Mouse (Mus musculus) large intestine, adult 2 months (tissue): ENCODE results near the gene 1700013G24Rik. TPM values are rescaled to one million over a fixed set of nuclear protein-coding genes. Genes with fewer than 3 reads are reported as not detected.

Source experiments
- DNase-seq: peaks from one replicate; pipeline ENCODE4 v3.0.0-alpha.2; 2012; ENCODE audit warnings: low read depth, low spot score
- WGBS: fragments of 180-500 bp; shearing (Covaris S2); methylation state at CpG from one replicate; pipeline ENCODE4 v1.1.7; 2018; 5-methylcytosine and 5-hydroxymethylcytosine counted together
- polyA plus RNA-seq: library from polyadenylated mRNA; depleted of rRNA; stranded (reverse); fragments of >200 nt; gene quantifications from 2 replicates; pipeline ENCODE4 v1.2.3, GENCODE M21; 2012

1700013G24Rik gene
- polyA plus RNA-seq, 1 experiment, result not detected

DNA sequence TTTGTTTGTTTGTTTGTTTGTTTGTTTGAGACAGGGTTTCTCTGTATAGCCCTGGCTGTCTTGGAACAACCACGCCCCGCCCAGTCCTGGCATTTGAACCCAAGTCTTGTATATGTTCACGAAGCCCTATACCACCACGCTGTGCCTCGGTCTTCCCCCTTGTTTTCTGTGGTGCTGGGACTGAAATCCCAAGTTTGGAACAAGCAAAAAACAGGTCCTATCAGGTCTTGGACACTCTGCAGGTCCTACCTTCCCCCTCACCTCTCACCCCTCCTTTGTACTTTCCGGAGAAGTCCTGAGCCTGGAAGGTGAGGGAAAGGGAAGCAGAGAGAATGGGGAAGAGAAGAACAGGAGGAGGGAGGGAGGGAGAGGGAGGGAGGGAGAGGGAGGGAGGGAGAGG lies 894 bp upstream of the 1700013G24Rik start:
- 89% methylated on average over 6 of the region's 6 CpGs for WGBS
- no peak for DNase-seq

DNA sequence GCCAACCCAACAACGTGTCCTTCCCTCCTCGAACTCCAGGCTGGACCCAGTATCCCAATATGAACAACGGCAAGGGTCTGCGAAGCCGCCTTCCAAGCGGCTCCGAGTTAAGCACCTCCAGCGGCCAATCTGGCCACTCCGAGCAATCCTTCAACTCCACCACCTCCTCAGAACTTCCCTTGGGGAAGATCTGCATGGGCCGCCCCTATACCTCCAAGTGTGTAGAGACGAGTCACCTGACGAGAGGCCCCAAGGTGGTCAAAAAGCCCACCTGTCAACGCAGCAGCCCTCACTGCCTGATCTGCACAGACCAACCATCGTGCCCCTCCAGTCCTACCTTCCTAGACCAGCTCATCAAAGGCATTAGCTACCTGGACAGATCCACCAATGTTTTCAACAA lies 1.5 kb downstream of the 1700013G24Rik start:
- no peak for DNase-seq

DNA sequence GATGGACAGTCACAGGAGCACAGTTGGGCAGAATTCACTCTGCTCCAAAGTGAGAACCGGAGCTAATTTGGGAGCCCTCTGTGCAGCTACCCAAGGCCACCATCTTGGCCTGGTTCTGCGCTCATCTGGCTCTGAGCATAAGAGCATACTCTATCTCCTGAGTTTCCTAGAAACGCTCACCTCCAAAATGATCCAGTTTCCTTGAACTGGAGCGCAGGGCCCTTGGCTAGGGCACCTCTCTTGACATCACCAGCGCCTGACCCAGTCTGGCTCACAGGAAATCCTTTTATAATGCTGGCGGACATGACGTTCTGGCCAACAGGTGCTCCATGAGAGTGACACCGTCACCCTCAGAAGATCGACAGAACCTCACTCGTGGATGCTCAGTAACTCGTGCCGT lies 3.5 kb downstream of the 1700013G24Rik start:
- 89% methylated on average over 12 of the region's 12 CpGs for WGBS

More for the DNA sequence above, 1.5 kb downstream of the 1700013G24Rik start:
- 92% methylated on average over 14 of the region's 14 CpGs for WGBS

DNA sequence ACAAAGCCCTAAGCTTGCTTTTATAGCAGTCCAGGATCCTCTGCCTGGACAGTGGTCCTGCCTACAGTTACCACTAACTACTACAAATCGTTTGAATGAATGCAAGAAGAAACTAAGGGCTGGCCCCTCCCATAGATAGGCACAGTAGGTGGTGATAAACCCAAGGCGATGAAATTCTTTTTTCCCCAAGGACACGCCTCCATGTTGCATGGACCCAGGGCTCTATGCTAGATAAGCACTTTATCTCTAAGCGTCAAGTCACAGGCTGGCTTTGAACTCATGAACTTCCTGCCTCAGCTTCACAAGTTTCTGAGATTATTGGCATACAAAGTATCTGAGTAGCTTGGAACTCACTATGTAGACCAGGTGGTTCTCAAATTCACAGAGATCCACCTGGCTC lies 4.2 kb downstream of the 1700013G24Rik start:
- 59% methylated on average over 4 of the region's 4 CpGs for WGBS
- no peak for DNase-seq

More for the DNA sequence above, 3.5 kb downstream of the 1700013G24Rik start:
- DNase-seq, result no peak

DNA sequence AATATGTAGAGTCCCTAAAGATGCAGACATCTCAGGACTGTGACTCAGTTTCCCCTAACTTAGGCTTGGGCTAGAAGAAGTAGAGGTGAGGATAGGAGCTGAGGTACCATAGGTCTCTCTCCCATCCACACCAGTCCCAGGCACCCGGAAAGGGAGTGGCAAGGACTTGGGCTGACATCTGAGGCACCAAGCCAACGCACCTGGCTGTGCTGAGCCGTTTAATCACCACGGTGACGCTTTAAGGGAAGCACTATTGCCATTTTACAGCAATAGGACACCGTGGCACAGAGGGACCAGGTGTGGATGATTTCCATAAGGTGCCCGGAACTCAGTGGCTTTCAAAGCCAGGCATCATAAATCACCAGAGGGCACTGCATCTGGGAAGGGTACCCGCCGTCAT lies 5.2 kb downstream of the 1700013G24Rik start:
- 23% methylated on average over 9 of the region's 9 CpGs for WGBS
- peak; percentile 75 for DNase-seq

DNA sequence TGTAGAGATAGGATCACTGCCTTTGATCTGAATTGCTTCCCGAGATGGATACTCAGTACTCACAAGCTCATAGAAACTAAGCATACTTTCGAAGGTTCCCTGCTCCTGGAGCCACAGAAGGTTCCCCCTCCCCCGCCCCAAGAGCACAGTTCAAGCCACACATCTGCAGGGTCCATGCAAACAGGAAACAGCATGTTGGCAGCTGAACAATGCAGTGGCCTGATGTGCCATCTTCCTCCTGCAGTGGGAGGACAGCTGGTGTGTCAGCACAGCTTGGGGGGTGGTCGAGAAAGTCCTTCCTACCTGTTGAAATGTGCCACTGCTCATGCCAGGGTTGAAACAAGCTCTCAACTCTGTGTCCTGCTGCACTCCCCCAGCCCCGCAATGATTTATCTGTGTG lies 5.8 kb downstream of the 1700013G24Rik start:
- 36% methylated on average over 5 of the region's 5 CpGs for WGBS
- no peak for DNase-seq

DNA sequence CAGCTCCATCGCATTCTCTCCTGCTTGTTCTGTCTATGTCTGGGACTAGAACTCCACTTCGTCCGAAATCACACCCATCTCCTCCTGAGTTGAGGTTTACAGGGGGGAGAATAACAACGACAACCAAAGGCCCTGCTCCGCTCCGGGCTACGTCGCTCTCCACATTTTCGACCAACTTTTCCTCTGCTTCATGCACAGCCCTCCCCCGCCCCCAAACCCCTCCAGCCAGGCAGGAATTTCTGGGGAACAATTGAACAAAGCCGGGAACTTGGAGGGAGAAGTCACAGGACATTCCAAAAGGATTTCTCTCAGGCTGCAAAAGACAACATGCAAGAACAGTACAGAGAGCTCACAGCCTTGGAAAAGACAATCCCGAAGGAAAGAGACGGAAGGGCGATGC lies 7.6 kb downstream of the 1700013G24Rik start:
- 89% methylated on average over 14 of the region's 14 CpGs for WGBS
- DNase-seq, result no peak

DNA sequence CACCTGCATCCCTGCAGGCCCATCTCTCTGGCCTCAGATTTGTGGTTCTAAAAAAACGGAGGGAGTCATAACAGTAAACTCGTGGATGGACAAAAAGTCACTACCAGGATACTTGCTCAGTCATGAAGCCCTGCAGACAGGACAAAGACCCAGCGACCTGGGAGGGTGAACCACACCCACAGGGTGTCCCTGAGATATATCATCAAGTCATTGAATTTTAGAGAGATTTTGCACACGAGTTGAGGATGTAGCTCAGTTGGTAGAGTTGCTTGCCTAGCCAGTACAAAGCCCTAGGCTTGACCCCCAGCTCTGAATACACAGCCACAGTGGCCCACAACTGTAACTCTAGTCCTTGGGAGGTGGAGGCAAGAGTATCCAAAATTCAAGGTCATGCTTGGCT lies 8.1 kb downstream of the 1700013G24Rik start:
- DNase-seq, result no peak
- WGBS, result 78% methylated on average over 4 of the region's 4 CpGs

DNA sequence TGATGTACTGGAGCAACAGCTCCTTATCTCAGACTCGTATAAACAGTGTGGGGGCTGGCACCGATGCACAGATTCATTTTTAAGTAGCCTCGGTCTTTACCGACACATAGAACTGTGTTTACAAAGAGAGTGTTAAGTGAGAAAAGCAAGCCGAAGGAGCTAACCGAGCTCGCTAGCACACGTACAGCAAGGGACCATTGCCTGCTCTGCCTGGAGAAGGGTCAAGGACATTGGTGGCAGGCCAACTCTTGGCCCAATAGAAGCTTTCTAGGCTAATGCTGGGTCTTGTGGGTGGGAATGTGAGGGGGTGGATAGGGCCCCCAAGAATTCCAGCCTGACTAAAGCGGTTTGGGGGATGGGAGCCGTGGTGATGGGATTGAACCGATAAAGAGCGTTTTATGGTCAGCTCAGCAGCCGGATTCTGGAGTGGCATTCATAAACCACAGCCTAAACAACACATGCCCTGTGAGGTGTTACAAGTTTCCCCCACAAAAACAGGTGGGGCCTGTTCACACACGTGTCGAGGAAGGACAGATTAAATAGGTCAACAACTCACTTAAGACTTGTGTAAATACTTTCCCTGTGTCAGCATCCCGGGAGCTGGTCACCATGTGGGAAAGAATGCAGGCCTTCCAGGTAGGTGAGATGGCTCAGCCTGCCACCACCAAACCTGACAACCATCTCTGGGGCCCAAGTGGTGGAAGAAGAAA lies 9.1 kb downstream of the 1700013G24Rik start:
- WGBS, result 38% methylated on average over 16 of the region's 16 CpGs
- no peak for DNase-seq

DNA sequence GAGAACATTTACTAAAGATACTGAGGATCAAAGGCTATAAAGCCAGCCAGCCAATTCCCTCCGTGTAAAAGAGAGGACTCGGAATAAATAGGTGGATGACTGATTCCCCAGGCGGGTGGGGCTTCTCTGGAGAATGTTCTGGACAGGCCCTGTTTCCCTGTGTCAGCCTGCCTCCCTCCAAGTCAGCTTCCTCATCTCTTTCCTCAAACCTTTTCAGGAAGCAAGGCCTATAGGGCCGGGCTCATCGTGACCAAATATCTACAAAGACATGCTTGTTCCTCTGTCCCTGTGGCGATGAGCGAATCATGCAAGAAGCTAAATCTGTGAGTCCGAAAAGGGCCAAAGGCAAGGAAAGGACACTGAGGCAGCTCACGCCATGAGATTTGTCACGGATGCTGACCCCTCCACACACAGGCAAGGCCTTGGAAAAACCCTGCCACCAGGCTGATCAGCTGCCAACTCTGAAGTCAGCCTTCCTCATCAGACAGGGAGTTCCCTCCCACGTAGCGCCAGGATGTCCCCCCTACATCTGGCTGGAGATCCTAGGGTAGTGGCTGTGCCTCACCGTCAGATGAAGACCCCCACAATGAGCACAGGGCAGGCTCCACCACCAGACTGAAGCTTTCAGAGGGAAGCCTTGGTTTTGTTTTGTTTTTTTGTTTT lies 12.2 kb downstream of the 1700013G24Rik start:
- DNase-seq, result no peak
- 55% methylated on average over 13 of the region's 13 CpGs for WGBS

DNA sequence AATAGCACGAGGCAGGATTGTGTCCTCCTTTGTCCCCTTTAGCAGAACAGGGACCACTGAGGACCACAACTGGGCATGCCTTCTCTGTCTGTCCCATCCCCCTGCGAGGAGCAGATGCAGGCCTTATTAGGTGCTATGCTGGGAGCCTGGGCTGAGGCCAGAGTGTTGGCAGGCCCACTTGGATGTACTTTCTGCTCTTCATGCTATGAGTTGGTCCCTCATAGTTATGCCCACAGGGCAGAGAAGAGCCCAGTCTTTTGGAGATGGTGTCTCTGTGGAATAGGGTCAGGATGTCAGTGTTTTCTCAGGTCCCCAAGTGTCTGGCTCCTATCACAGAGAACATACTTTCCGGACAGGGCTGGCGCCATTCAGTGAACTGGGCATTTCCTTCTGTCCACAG lies 13.9 kb downstream of the 1700013G24Rik start:
- WGBS, result 87% methylated on average over 4 of the region's 4 CpGs
- DNase-seq, result no peak

DNA sequence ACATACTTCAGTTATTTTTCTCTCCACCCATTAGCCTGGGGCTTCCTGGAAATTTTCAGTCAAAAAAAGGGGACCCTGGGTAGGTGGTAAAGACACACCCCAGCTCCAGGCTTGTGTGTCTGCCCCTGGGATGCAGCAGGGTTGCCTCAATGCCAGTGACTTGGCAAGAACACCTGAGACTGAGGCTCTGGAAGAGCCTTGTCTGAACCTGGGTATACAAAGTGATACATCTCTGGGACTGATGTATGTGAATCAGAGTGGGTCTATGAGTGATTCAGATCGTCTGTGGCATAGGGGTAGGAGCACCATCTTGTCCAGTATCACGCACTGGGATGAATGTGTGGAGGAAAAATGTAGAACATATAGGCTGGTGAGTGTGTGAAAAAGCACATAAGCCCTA lies 14.4 kb downstream of the 1700013G24Rik start:
- 91% methylated on average over 2 of the region's 2 CpGs for WGBS
- DNase-seq, result no peak

DNA sequence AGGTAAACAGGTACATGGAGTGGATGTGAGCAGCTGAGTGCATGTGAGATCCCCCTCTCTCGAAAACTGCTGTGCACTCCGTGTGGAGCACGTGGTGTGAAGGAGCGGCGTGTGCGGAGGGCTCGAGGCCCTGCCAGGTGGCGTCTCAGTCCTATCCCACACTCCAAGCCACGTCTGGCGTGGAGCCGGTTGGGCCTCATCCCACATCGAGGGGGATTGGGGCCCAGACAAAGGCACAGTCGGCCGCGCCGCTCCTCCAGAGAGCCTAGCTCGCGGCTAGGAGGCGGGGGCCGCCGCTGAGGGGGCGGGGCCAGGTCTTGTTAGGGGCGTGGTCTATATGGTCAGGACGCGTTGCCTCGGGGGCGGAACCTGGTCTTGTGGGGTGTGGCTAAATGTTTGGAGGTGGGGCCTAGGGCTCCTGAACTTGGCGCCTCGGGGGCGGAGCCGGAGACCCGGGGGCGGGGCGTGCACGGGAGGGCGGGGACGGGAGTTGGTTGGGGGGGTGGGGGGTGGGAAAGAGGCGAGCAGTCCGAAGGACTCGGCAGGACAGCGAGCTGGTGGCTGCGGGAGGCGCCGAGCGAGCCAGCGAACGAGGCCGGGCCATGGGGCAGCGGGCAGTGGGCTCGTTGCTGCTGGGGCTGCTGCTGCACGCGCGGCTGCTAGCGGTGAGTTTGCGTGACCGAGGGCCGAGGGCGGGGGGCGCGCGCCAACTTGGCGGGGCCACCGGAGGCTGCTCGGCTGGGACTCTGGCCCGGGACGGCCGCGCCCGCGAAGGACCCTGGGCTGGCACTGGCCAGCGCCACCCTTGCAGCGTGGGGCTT lies 15.4 kb downstream of the 1700013G24Rik start, which contains the start of gene Hspg2:
Gene Hspg2 (plus strand): TSS at position 510 of the 821 bp plus-strand sequence.
- DNase-seq, result peak; percentile 73
- 3% methylated on average over 72 of the region's 72 CpGs for WGBS

DNA sequence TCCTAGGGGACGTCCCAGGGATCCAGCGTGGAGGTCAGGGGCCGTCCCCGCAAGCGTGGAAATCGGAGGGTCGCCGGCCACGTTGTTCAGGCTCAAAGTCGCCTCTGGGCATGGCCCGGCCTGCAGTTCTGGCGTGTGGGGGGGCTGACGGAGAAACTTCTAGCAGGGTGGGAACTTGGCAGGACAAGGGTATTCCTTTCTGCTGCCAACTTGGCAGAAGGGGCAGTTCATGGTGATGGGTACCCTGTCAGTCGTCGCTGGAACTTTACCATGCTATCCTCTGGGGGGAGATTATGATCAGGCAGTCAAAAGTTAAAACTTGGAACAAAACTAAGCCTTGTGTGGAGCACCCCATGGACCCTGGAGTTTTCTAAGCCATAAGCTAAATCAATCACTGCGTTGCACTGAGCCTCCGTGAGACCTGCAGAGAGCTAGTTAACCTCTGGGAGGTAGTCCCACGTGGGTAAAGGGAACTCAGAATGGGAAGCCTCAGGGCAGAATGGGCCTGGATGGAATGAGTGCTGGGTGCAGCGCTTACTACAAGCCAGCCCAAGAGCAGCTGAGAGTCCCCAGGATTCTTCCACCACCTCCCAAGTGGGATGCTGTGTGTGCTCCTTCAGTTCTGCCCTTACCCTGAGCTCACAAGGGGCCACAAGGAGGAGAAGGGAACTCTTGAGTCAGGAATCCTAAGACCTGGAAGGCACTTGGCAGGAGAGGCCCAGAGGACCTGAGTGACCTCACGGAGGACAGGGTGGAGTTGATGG lies 16.2 kb downstream of the 1700013G24Rik start:
- no peak for DNase-seq
- WGBS, result 4% methylated on average over 20 of the region's 20 CpGs

DNA sequence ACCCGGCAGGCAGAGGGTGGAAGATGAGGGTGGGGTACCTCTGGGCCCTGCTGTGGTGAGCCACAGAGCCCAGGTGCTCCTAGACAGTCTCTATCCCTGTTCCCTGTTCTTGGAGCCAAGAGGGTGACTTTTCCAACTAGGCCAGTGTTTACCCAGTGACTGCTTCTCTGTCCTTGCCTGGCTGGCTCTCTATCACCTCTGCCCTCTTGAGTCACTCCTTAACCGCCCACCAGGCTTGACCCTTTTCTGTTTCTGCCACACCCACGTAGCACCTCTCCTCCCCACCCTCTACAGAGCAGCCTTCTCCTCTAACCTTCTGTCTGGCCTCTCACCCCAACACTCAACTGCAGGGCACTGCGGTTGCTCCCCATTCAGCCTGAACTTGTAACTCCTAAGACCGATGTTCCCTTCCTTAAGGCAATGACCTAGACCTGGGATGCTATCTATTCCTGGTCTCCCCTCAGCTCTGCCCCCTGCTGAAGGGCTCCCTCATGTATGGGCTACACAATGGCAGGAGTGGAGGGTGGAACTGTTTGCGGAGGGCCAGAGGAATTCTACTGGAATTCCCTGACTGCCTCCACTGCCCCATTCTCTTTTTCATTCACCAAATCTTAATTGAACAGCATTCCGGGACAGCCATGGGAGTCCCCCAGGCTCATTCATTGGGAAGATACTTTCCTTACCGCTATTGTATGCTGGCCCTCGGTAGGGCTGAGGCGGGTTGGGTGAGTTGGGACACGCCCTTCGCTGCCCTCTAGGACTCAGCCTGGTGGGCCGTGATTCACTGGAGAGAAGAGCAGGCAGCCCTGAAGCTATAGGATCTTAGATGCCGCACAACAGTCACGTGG lies 17.0 kb downstream of the 1700013G24Rik start:
- DNase-seq, result no peak
- 41% methylated on average over 15 of the region's 15 CpGs for WGBS

DNA sequence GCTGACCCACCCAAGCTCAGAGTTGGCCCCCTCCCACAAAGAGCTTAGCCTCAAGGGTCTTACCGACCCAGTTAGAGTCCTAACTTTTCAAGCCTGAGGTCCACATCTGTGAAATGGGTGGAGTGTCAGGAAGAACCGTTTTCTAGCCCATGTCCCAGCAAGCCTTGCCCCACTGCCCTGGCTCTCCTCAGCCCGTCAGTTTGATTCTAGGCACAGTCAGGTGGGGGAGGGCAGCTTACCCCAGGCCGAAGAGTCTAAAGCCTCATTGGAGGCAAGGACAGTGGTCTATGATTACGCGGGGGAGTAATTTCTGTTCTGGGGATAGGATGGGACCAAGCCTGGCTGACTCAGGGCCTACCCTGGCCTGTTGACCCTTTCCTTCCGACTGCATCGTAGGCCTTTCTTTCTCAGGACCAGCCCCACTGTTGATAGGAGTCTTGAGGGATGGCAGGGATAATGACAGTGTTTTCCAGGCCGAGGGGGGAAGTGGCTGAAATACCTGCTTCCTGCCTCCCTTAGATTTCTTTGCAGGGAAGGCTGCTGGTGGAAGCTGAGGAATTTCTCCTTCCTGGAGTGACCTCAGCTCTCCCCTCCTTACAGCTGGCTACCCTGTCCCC lies 17.7 kb downstream of the 1700013G24Rik start:
- no peak for DNase-seq
- WGBS, result 67% methylated on average over 9 of the region's 9 CpGs

DNA sequence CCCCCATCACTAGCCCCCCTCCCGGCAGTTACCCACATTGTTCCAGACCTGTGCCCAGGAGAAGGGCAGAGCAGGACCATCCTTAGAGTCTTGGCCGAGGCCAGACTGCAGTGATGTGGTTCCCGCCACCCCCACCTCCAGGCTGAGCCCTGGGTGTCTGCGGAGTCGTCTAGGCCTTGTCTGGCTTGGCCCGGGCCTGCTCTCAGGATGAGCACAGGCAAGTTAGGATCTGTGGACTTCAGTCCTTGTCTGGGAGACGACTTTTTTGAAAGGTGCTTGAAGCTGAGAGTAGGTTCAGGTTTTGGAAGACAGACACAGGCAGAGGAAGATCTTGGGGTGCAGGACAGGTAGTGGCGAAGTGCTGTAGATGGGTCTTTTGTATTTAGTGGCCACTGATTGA lies 18.2 kb downstream of the 1700013G24Rik start:
- WGBS, result 72% methylated on average over 8 of the region's 8 CpGs
- DNase-seq, result no peak

DNA sequence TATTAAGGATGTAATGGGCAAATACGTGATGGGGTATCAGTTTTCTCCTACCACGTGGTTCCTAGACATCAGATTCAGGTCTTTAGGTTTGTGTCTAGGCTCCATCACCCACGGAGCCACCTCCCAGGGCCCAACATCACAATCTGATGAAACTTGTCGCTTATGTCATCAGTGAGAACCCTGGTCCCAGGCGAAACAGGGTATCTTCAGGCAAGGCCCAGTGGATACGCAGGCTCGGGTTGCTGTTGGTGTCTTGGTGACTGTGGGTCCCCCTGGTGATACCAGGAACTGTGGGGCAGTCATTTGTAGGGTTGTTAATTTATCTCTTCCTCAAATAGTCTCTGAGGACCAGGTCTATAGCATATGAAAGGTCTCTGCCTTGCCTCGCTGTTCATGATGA lies 20.2 kb downstream of the 1700013G24Rik start:
- 71% methylated on average over 8 of the region's 8 CpGs for WGBS
- no peak for DNase-seq
